Mouse (Mus musculus) heart, postnatal 0 days (tissue): ENCODE data around the gene Camkmt. TPM values are rescaled to one million over a fixed set of nuclear protein-coding genes. Genes with fewer than 3 reads are reported as not detected.

Source experiments
- ATAC-seq: fragments of 200-750 bp; cut with Nextera tagmentation; 2 replicates; pipeline ENCODE4 v1.8.0; 2017; ENCODE audit warnings: low read depth, moderate number of reproducible peaks, moderate library complexity; ENCODE audit not compliant: insufficient read depth
- DNase-seq: peaks from one replicate; pipeline ENCODE4 v3.0.0-alpha.2; 2016; ENCODE audit warnings: low spot score
- H3K27ac ChIP-seq: fragments of 300-500 bp; sonication (generic); 2 replicates; pipeline ENCODE4 v1.5.1; 2014; ENCODE audit warnings: low read depth, mild to moderate bottlenecking
- H3K27me3 ChIP-seq: fragments of 300-500 bp; sonication (generic); 2 replicates; pipeline ENCODE4 v1.6.1; 2014; ENCODE audit warnings: low read length, mixed read lengths; ENCODE audit not compliant: control insufficient read depth, insufficient read depth
- H3K36me3 ChIP-seq: fragments of 300-500 bp; sonication (generic); replicated peaks from 2 replicates; pipeline ENCODE4 v1.6.1; 2014; ENCODE audit warnings: low read length, mixed read lengths; ENCODE audit not compliant: control insufficient read depth, insufficient read depth
- H3K4me1 ChIP-seq: fragments of 300-500 bp; sonication (generic); 2 replicates; pipeline ENCODE4 v1.6.1; 2014; ENCODE audit warnings: antibody characterized with exemption; ENCODE audit not compliant: control insufficient read depth, insufficient read depth
- H3K4me2 ChIP-seq: fragments of 300-500 bp; sonication (generic); 2 replicates; pipeline ENCODE4 v1.6.1; 2014; ENCODE audit warnings: low read depth, mild to moderate bottlenecking, low read length, moderate library complexity
- H3K4me3 ChIP-seq: fragments of 300-500 bp; sonication (generic); 2 replicates; pipeline ENCODE4 v1.5.1; 2014; ENCODE audit warnings: low read depth, low read length
- H3K9ac ChIP-seq: fragments of 300-500 bp; sonication (generic); replicated peaks from 2 replicates; pipeline ENCODE4 v1.6.1; 2014; ENCODE audit warnings: low read depth, low read length, mixed read lengths
- H3K9me3 ChIP-seq: fragments of 300-500 bp; sonication (generic); replicated peaks from 2 replicates; pipeline ENCODE4 v1.6.1; 2016; ENCODE audit warnings: low read length; ENCODE audit not compliant: control insufficient read depth
- CTCF ChIP-seq: IDR thresholded peaks from 2 replicates; pipeline ENCODE4 v1.5.1; 2016; ENCODE audit warnings: antibody characterized with exemption, control low read depth, low read depth
- EP300 ChIP-seq: IDR thresholded peaks from 2 replicates; pipeline ENCODE4 v1.6.1; 2016; ENCODE audit warnings: antibody characterized with exemption, low read depth
- WGBS: fragments of 180-500 bp; shearing (Covaris S2); extraction: QIAGEN DNeasy Blood & Tissue Kit; methylation state at CpG from one replicate; pipeline ENCODE4 v1.1.7; 2014; 5-methylcytosine and 5-hydroxymethylcytosine counted together
- polyA plus RNA-seq: library from polyadenylated mRNA; unstranded; fragments of >200 nt; fragmentation: Nextera tagmentation; extraction: Ambion mirVana; gene quantifications from 2 replicates; pipeline ENCODE4 v1.2.1, GENCODE M21; 2015
- total RNA-seq: library from RNA; depleted of rRNA; stranded (reverse); fragments of >200 nt; gene quantifications from 2 replicates; pipeline ENCODE4 v1.2.3, GENCODE M21; 2014; ENCODE audit warnings: low replicate concordance

The Camkmt gene
- total and polyA plus RNA-seq, 2 experiments from 2014 or later: 1.7 to 3.4 TPM

- H3K4me1 ChIP-seq: no peaks in the 10 kb centered on the region
- DNase-seq (no peak), ATAC-seq (no peak)
- H3K9ac ChIP-seq: no peak overlapping the region
- no peak overlapping the region for H3K4me3 ChIP-seq
- no peak overlapping the region for H3K4me2 ChIP-seq
- H3K27ac ChIP-seq: no peak overlapping the region
- 86% methylated on average over 10 of the region's 10 CpGs for WGBS
- H3K9me3 ChIP-seq: no peaks in the 10 kb centered on the region
- no peaks in the 10 kb centered on the region for H3K27me3 ChIP-seq
- no peaks in the 10 kb centered on the region for H3K36me3 ChIP-seq
- TF ChIP-seq CTCF (no peak), EP300 (no peak)
Observed at GRCm38 (mm10) chr17:85170541-85171255, 80.3 kb downstream of the Camkmt start.

- ATAC-seq: no peak
- Histone ChIP-seq H3K4me2 (no peak overlapping the region), H3K36me3 (no peaks in the 10 kb centered on the region), H3K9me3 (no peaks in the 10 kb centered on the region), H3K4me3 (no peak overlapping the region), H3K27ac (no peak overlapping the region), H3K27me3 (no peaks in the 10 kb centered on the region), H3K4me1 (no peaks in the 10 kb centered on the region), H3K9ac (no peak overlapping the region)
- 39% methylated on average over 4 of the region's 4 CpGs for WGBS
- DNase-seq: no peak
- TF ChIP-seq CTCF: no peak
- TF ChIP-seq EP300: no peak
Observed at GRCm38 (mm10) chr17:85171951-85172350, 81.6 kb downstream of the Camkmt start.

GRCm38 (mm10) chr17:85177231-85177630, 86.9 kb downstream of the Camkmt start:
- Histone ChIP-seq H3K4me3 (no peak overlapping the region), H3K4me1 (no peaks in the 10 kb centered on the region), H3K36me3 (no peaks in the 10 kb centered on the region), H3K27ac (no peak overlapping the region), H3K4me2 (no peak overlapping the region), H3K9me3 (no peaks in the 10 kb centered on the region), H3K27me3 (no peaks in the 10 kb centered on the region), H3K9ac (no peak overlapping the region)
- DNase-seq (peak; percentile 13), ATAC-seq (no peak)
- 22% methylated on average over 13 of the region's 13 CpGs for WGBS
- no peak for TF ChIP-seq EP300
- no peak for TF ChIP-seq CTCF

- Histone ChIP-seq H3K4me3 (no peak overlapping the region), H3K9me3 (no peaks in the 10 kb centered on the region), H3K36me3 (no peaks in the 10 kb centered on the region), H3K9ac (no peak overlapping the region), H3K27me3 (no peaks in the 10 kb centered on the region), H3K27ac (no peak overlapping the region), H3K4me1 (no peaks in the 10 kb centered on the region), H3K4me2 (0 out of 2 replicates have a peak overlapping the region, but pooled peaks have one; percentile 2)
- no peak for ATAC-seq
- 50% methylated on average over 14 of the region's 14 CpGs for WGBS
- no peak for DNase-seq
- no peak for TF ChIP-seq CTCF
Observed at GRCm38 (mm10) chr17:85180471-85181060, 90.2 kb downstream of the Camkmt start.

- peak; percentile 73 for ATAC-seq
- H3K9ac ChIP-seq: no peak overlapping the region
- H3K4me1 ChIP-seq: no peaks in the 10 kb centered on the region
- H3K27me3 ChIP-seq: no peaks in the 10 kb centered on the region
- no peak overlapping the region for H3K4me3 ChIP-seq
- TF ChIP-seq EP300 (no peak), CTCF (peak; percentile 96)
- H3K9me3 ChIP-seq: no peaks in the 10 kb centered on the region
- no peaks in the 10 kb centered on the region for H3K36me3 ChIP-seq
- peak overlapping the region; percentile 48 for H3K4me2 ChIP-seq
- no peak overlapping the region for H3K27ac ChIP-seq
- DNase-seq: peak; percentile 87
- WGBS: 4% methylated on average over 14 of the region's 14 CpGs
Observed at GRCm38 (mm10) chr17:85189227-85190127, 99.1 kb downstream of the Camkmt start.
